Mouse (Mus musculus) small intestine, adult 2 months (tissue): ENCODE results near the gene Lpcat3. TPM values are rescaled to one million over a fixed set of nuclear protein-coding genes. Genes with fewer than 3 reads are reported as not detected.

Experiments used
- H3K27ac ChIP-seq: fragments of 200-500 bp; 2 replicates; pipeline ENCODE4 v1.5.1; 2012; ENCODE audit warnings: low read depth, low read length, control low read depth, inconsistent platforms; ENCODE audit not compliant: insufficient read depth
- H3K27me3 ChIP-seq: fragments of 200-500 bp; 2 replicates; pipeline ENCODE4 v1.6.1; 2012; ENCODE audit warnings: mild to moderate bottlenecking, moderate library complexity, low read length, inconsistent platforms; ENCODE audit not compliant: control insufficient read depth, insufficient read depth
- H3K36me3 ChIP-seq: fragments of 200-500 bp; 2 replicates; pipeline ENCODE4 v1.6.1; 2012; ENCODE audit warnings: mild to moderate bottlenecking, low read length, control low read depth, inconsistent platforms; ENCODE audit not compliant: control insufficient read depth, insufficient read depth
- H3K4me1 ChIP-seq: fragments of 200-500 bp; 2 replicates; pipeline ENCODE4 v1.6.1; 2012; ENCODE audit warnings: low read length, inconsistent platforms, mixed read lengths; ENCODE audit not compliant: control insufficient read depth, insufficient read depth, insufficient read length
- H3K4me3 ChIP-seq: fragments of 200-500 bp; 2 replicates; pipeline ENCODE4 v1.5.1; 2012; ENCODE audit warnings: low read depth, mild to moderate bottlenecking, control low read depth, inconsistent platforms, low read length, moderate library complexity
- CTCF ChIP-seq: fragments of 200-500 bp; IDR thresholded peaks from 2 replicates; pipeline ENCODE4 v1.5.1; 2012; ENCODE audit warnings: low read depth, mild to moderate bottlenecking, control low read depth, inconsistent platforms, low read length, moderate library complexity, mixed read lengths; ENCODE audit not compliant: insufficient replicate concordance, insufficient read length; ENCODE audit errors: extremely low read depth
- POLR2A ChIP-seq: fragments of 200-500 bp; IDR thresholded peaks from 2 replicates; pipeline ENCODE4 v1.6.1; 2012; ENCODE audit warnings: low read depth, mild to moderate bottlenecking, control low read depth, inconsistent platforms, low read length, moderate library complexity
- WGBS: fragments of 180-500 bp; shearing (Covaris S2); methylation state at CpG from one replicate; pipeline ENCODE4 v1.1.7; 2018; 5-methylcytosine and 5-hydroxymethylcytosine counted together
- polyA plus RNA-seq: library from polyadenylated mRNA; depleted of rRNA; stranded (reverse); fragments of >200 nt; gene quantifications from 2 replicates; pipeline ENCODE4 v1.2.3, GENCODE M21; 2012

The Lpcat3 gene
- polyA plus RNA-seq, 1 experiment = 323 TPM

GRCm38 (mm10) chr6:124729850-124730705 lies 67.3 kb downstream of the Lpcat3 start:
- H3K4me3 ChIP-seq = peak overlapping the region; percentile 35
- peaks cover 15% of the 10 kb centered on the region for H3K4me1 ChIP-seq
- H3K27me3 ChIP-seq = no peaks in the 10 kb centered on the region
- H3K27ac ChIP-seq = peak overlapping the region; percentile 72
- TF ChIP-seq CTCF (no peak), POLR2A (no peak)
- H3K36me3 ChIP-seq = peaks cover 12% of the 10 kb centered on the region; the same call in 1 of the 2 replicates
- WGBS = 85% methylated on average over 8 of the region's 8 CpGs

DNA sequence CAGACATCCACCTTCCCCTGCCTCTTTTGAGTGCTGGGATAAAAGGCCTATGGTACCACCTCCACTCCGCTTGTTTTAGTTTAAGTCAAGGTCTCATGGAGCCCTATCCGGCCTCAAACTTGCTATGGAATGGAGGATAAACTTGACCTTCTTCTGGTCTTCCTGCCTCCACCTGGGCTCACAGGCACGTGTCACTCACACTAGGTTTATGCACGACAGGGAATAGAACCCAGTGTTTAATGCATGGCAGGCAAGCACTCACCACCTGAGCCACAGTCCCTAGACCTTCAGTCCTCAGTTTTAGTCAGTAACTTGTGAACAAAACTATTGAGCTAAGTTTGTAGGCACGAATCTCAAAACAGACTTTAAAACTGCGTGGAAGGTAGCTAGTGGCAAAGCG lies 68.2 kb downstream of the Lpcat3 start:
- WGBS = 84% methylated on average over 7 of the region's 7 CpGs
- H3K36me3 ChIP-seq = peaks cover 9% of the 10 kb centered on the region; the same call in 1 of the 2 replicates
- peak overlapping the region; percentile 20; the same call in 1 of the 2 replicates for H3K27ac ChIP-seq

DNA sequence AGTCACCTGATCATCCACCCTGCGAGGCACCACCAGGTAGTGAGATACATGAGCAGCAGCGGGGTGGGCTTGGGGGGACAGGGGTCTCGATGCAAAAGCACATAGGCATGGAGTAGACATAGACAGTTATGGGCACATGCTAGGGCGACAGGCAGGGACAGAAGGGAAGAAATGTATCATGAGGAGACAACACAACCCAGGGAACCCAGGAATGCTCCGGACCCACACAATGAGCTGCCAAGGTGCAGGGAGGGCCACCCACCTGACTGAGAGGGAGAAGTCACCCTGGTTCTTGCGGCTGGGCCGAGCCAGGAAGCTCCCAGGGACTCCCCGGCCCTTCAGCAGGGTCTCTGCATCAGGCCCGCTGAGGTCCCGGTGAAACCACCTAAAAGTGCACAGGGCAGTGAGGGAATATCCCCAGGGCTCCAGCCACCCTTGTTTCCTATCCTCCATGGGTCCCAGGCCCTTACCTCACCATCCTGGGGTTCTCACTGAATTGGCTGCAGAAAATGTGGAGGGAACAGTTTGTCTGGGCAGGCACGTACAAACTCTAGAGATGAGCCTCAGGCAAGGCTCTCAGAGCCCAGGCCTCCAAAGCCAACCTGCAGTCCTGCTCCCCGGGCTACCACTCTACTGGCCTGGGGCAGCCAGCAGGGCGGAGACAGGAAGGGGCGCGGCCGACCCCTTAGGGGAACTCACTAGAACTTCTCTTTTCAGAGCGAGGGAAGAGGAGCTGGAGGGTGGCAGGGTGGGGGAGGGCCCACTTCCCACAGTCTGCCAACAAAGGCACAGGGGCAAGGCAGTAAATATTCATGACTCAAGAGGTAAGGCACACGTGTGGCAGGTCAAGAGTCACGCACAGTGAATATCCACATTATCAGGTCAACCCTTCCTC lies 69.9 kb downstream of the Lpcat3 start:
- peaks cover 13% of the 10 kb centered on the region for H3K4me1 ChIP-seq
- H3K4me3 ChIP-seq = peak overlapping the region; percentile 60
- TF ChIP-seq CTCF (no peak), POLR2A (peak; percentile 45; the same call in 1 of the 2 replicates)
- peaks cover 5% of the 10 kb centered on the region; the same call in 1 of the 2 replicates for H3K36me3 ChIP-seq
- H3K27ac ChIP-seq = peak overlapping the region; percentile 84
- 56% methylated on average over 19 of the region's 19 CpGs for WGBS
- no peaks in the 10 kb centered on the region for H3K27me3 ChIP-seq

More for the DNA sequence above, 68.2 kb downstream of the Lpcat3 start:
- Histone ChIP-seq H3K27me3 (no peaks in the 10 kb centered on the region), H3K4me1 (peaks cover 15% of the 10 kb centered on the region), H3K4me3 (no peak overlapping the region)
- TF ChIP-seq POLR2A = no peak
- no peak for TF ChIP-seq CTCF

- TF ChIP-seq CTCF (no peak), POLR2A (no peak)
- Histone ChIP-seq H3K27ac (no peak overlapping the region), H3K27me3 (no peaks in the 10 kb centered on the region), H3K4me1 (peaks cover 11% of the 10 kb centered on the region), H3K36me3 (peaks cover 2% of the 10 kb centered on the region; the same call in 1 of the 2 replicates), H3K4me3 (no peak overlapping the region)
- 91% methylated on average over 3 of the region's 3 CpGs for WGBS
These were observed 71.6 kb downstream of the Lpcat3 start for GRCm38 (mm10) chr6:124734417-124734816.

- 88% methylated on average over 11 of the region's 11 CpGs for WGBS
- Histone ChIP-seq H3K4me3 (no peak overlapping the region), H3K4me1 (peaks cover 17% of the 10 kb centered on the region), H3K36me3 (no peaks in the 10 kb centered on the region), H3K27me3 (no peaks in the 10 kb centered on the region), H3K27ac (no peak overlapping the region)
- TF ChIP-seq POLR2A (no peak), CTCF (no peak)
These were observed 74.2 kb downstream of the Lpcat3 start for GRCm38 (mm10) chr6:124737040-124737439.

GRCm38 (mm10) chr6:124738511-124739023 lies 75.7 kb downstream of the Lpcat3 start, which contains the start of gene Ptpn6:
TSS of gene Ptpn6 (minus strand) at chr6:124738714.
- Histone ChIP-seq H3K36me3 (peaks cover 7% of the 10 kb centered on the region), H3K4me3 (peak within 1 kb of the TSS; percentile 48), H3K27me3 (no peaks in the 10 kb centered on the region), H3K27ac (peak within 1 kb of the TSS; percentile 84), H3K4me1 (peaks cover 9% of the 10 kb centered on the region)
- 0 out of 2 replicates have a peak, but pooled peaks have one; percentile 7 for TF ChIP-seq CTCF
- no peak; the same call in 1 of the 2 replicates for TF ChIP-seq POLR2A
- WGBS = 7% methylated on average over 15 of the region's 15 CpGs

DNA sequence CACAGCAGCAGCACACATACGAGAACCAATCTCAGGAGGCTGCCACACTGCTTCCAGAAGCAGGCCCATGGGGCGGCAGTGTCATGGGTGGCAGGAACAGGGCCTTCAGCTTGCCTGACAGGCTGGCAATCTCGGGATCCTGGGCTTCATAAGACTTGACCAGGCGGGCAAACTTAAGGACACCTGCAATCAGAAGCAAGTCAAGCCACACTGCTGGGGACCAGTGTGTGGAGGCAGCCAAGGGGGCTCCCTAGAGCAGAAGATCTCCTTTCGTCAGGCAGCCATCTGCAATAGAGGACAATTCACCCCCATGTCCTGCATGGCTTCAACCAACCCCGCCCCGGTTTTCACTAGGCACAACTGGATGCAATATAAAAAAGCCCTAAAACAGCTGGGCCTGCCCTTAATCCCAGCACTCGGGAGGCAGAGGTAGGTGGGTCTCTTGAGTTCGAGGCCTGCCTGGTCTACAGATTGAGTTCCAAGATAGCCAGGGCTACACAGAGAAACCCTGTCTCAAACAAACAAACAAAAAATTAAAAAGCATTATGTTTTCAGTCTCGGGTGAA lies 76.5 kb downstream of the Lpcat3 start:
- Histone ChIP-seq H3K36me3 (peaks cover 7% of the 10 kb centered on the region), H3K4me1 (peaks cover 9% of the 10 kb centered on the region), H3K4me3 (no peak overlapping the region), H3K27me3 (no peaks in the 10 kb centered on the region), H3K27ac (peak overlapping the region; percentile 84)
- WGBS = 56% methylated on average over 10 of the region's 10 CpGs
- TF ChIP-seq CTCF (no peak), POLR2A (no peak)
